Mouse (Mus musculus): ENCODE measurements around the gene Cox5a. TPM values are rescaled to one million over a fixed set of nuclear protein-coding genes. Genes with fewer than 3 reads are reported as not detected.

Cox5a gene
- polyA plus RNA-seq (2012; rRNA removed) = 416 and 459 TPM in 2 replicates

- DNase-seq (ENCODE audit: extremely low spot score in 1 of 2, low spot score in 1 of 2) = peak; percentile 87 to 95
Observed at GRCm38 (mm10) chr9:57521056-57521911, at the start of gene Cox5a. Gene Cox5a (plus strand): TSS chr9:57521274.

DNA sequence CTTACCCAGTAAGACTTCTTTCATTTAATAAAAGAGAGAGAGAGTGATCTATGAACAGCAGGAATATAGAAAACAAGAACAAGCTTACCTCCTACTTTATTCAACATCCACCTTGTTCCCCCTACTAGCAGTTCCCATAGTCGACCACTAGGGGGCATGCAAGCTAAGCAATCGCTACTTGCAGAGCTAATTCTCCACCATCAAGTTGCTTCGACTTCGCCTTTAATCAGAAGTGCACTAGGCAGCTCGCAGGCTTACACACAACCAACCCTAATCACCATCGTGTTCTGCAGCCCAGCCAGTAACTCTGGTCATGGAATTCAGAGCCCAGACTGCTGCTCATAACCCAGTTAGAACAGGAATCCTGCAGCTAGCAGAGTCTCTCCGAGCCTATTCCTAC, 35.3 kb upstream of the Cox5a start:
- DNase-seq (ENCODE audit: extremely low spot score in 1 of 2, low spot score in 1 of 2) = peak in 1 of 2 experiments; percentile 95

- no peak for DNase-seq (ENCODE audit: extremely low spot score in 1 of 2, low spot score in 1 of 2)
Observed at GRCm38 (mm10) chr9:57487807-57488206, 33.3 kb upstream of the Cox5a start.

- DNase-seq (ENCODE audit: extremely low spot score in 1 of 2, low spot score in 1 of 2) = no peak
Observed at GRCm38 (mm10) chr9:57493532-57493931, 27.5 kb upstream of the Cox5a start.

GRCm38 (mm10) chr9:57494970-57495369, 26.1 kb upstream of the Cox5a start:
- DNase-seq (ENCODE audit: extremely low spot score in 1 of 2, low spot score in 1 of 2) = no peak

DNA sequence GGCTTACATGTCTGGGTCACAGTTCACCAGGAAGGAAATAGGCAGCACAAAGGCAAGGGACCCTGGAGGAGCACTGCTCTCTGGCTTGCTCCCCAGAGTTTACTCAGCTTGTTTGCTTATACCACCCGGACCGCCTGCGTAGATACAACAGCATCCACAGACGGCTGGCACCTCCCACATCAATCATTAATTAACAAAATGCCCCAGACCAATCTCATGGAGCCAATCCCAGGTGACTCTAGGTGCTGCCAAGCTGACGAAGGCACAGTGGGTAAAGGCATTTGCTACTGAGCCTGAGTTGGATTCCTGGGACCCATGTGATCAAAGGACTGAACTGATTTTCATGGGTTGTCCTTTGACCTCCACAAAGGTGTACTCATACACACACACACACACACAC, 23.8 kb upstream of the Cox5a start:
- no peak for DNase-seq (ENCODE audit: extremely low spot score in 1 of 2, low spot score in 1 of 2)

DNA sequence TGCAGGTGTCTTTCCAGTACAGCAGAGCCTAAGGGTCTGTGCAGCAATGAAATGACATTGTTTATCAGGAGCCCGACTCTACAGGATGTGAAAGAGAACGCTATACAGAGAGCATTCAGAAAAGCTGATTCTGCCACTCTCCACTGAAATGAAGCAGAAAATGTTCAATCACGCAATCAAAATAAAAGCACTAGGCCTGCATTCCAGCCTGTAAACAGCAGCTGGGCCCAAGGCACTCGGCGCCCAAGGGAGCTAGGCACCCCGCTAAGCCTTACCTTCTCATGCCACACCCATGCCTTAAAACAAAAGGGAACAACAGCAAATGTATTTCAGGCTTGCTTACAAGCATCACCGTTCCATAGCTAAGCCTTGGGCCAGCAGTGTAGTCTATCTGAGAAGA, 22.5 kb upstream of the Cox5a start:
- no peak for DNase-seq (ENCODE audit: extremely low spot score in 1 of 2, low spot score in 1 of 2)

- peak in 1 of 2 experiments; percentile 63 for DNase-seq (ENCODE audit: extremely low spot score in 1 of 2, low spot score in 1 of 2)
Observed at GRCm38 (mm10) chr9:57501452-57501851, 19.6 kb upstream of the Cox5a start.

DNA sequence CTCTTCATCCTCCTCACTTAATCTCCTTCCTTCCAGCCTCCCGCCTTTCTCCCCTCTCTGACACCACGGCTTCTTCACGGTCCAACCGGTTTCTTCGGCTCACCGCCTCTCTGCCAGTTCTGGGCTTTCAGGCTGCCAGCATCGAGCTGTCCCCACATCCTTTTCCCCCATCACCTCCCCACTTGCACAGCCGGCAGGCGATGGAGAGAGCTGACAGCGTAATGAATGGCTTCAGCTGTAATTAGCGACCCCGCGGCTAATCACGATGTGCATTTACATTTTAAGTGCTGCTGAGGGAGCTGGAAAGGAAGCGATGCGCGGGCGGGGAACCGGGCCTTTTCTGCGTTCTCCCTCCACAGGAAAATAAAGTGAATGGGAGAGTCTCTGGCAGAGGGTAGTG, 19.2 kb upstream of the Cox5a start:
- DNase-seq (ENCODE audit: extremely low spot score in 1 of 2, low spot score in 1 of 2) = peak in 1 of 2 experiments; percentile 65

- DNase-seq (ENCODE audit: extremely low spot score in 1 of 2, low spot score in 1 of 2) = peak in 1 of 2 experiments; percentile 51
Observed at GRCm38 (mm10) chr9:57502911-57503621, 18.0 kb upstream of the Cox5a start.

GRCm38 (mm10) chr9:57503622-57504380, 17.3 kb upstream of the Cox5a start, which contains the start of gene Rpp25:
Gene Rpp25 (plus strand): TSS chr9:57504026.
- peak in 1 of 2 experiments; percentile 69 for DNase-seq (ENCODE audit: extremely low spot score in 1 of 2, low spot score in 1 of 2)

- peak in 1 of 2 experiments; percentile 65 for DNase-seq (ENCODE audit: extremely low spot score in 1 of 2, low spot score in 1 of 2)
Observed at GRCm38 (mm10) chr9:57504381-57504700, 16.7 kb upstream of the Cox5a start.

- DNase-seq (ENCODE audit: extremely low spot score in 1 of 2, low spot score in 1 of 2) = no peak
Observed at GRCm38 (mm10) chr9:57504891-57505290, 16.2 kb upstream of the Cox5a start.

- peak in 1 of 2 experiments; percentile 74 for DNase-seq (ENCODE audit: extremely low spot score in 1 of 2, low spot score in 1 of 2)
Observed at GRCm38 (mm10) chr9:57505700-57506099, 15.4 kb upstream of the Cox5a start.

DNA sequence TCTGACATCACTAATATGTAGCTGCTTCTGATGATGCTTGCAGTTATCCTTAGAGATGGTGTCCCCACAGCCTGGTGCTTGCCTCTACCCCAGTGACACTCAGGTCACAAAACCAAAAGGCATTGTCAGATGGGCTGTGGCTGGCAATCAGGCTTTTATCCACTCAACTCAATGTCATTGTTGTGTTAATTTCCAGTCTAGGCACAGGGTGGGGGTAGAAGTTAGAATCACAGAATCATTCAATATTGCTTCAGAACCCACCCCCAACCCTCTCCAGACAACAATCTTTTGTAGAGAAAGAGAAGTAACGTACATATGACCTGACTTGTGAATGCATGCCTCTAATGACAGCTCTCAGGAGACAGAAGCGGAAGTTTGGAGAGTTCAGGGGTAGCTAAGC, 10.5 kb upstream of the Cox5a start:
- DNase-seq (ENCODE audit: extremely low spot score in 1 of 2, low spot score in 1 of 2) = no peak

DNA sequence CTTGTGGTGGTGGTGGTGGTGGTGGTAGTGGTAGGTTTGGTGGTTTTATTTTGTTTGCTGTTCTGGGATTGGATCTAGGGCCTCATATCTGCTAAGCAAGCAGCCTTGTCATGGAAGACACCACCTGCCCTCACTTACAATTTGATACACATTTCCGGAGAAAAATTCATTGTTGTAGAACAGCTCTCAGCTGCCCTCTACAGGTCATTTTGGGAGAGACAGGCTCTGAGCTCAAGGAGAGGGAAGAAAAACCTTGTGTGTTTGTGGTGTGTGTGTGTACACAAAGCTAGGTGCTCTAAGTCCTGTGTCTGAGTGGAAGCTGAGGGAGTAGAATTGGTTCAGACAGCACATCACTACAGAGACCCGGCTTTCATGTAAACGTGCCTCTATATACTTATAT, 4.0 kb upstream of the Cox5a start:
- DNase-seq (ENCODE audit: extremely low spot score in 1 of 2, low spot score in 1 of 2) = peak in 1 of 2 experiments; percentile 85

- no peak for DNase-seq (ENCODE audit: extremely low spot score in 1 of 2, low spot score in 1 of 2)
Observed at GRCm38 (mm10) chr9:57520375-57521055, 559 bp upstream of the Cox5a start.

DNA sequence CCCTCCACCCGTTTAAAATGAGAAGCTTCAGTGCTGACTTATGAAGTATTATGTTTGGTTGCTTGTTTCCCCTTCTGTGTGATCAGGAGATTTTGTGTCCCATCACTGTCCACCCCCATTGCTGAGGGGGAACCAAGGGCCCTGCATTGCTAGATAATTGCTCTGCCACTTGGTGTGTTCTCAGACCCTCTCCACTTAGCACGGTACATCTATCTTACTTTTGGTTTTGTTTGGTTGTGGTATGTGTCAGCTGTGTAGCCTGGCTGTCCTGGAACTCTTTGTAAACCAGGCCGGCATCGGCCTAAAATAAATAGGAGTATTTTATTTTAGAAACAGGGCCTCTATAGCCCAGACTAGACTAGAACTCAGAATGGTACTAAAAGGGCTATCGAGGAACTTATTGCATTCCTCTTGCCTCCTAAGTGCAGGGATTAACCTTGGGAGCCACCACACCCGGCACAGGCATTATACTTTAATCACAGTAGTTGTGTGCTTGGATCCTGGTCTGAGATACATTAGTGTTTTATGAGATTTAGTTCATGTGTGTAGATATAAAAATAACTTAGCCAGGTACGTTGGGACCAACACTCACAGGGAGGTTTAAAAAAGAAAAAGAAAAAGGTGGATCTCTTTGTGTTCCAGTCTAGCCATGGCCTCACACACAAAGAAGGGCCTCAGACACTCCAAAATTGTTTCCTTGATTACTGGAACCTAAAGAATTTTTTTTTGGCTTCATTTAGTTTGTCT, 1.2 kb downstream of the Cox5a start:
- no peak for DNase-seq (ENCODE audit: extremely low spot score in 1 of 2, low spot score in 1 of 2)

GRCm38 (mm10) chr9:57522861-57523246, 1.8 kb downstream of the Cox5a start:
- no peak for DNase-seq (ENCODE audit: extremely low spot score in 1 of 2, low spot score in 1 of 2)

- DNase-seq (ENCODE audit: extremely low spot score in 1 of 2, low spot score in 1 of 2) = peak in 1 of 2 experiments; percentile 53
Observed at GRCm38 (mm10) chr9:57523754-57524153, 2.7 kb downstream of the Cox5a start.
